Mouse (Mus musculus): ENCODE data around the gene Snx5. TPM values are rescaled to one million over a fixed set of nuclear protein-coding genes. Genes with fewer than 3 reads are reported as not detected.
A peak's percentile ranks its signal among the peaks of the same experiment; 100 is the strongest.

Gene Snx5
- 90.9 and 96.3 TPM in 2 replicates for polyA plus RNA-seq (2015; fragmentation: Nextera tagmentation; extraction: Ambion mirVana)

DNA sequence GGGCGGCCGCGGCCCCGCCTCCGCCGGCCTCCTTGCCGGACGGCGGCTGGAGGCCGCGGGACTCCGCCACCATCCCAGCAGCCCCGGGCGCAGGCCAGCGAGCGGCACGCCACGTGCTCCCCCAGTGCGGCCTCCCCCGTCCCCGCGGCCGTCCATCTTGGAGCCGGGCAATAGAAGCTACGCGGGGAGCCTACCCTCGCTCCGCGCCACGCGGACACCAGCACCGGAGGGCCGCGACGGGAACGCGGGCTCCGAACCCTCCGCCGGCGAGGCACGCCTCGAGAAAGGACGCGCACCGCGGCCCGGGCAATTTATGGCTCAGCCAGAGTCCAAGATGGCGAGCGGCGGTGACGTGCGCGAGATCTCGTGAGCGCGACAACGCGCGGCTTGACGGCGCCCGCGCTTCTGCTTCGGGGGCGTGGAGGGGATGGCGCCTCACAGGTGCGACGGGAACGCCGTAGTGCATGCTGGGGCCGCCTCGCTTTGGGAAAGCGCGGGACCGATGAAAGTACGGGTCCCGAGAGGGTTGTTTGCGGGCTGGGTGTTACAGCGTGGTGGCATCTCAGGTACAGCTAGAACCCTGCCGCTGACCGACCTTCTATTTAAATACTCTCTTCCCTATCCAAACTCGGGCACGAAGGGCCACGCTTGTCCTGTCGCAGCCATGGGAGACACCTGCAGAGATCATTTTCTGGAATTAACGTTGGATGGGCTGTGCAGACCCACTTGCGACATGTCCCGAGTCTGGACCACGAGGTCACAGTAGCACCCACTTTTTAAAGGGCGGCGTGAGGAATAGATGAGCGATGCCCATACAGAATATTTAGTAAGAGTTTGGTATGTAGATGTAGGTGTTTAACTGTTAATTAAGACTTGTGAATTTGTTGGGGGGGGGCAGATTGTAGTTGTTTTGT lies at the start of gene Snx5, which contains the start of gene Mgme1:
Gene Snx5 (minus strand): TSS at position 400 of the 914 bp plus-strand sequence.
Gene Mgme1 (plus strand): TSS at position 157 of the 914 bp plus-strand sequence.
- H3K4me1 ChIP-seq = peaks cover 63% of the 10 kb centered on the region
- peak within 1 kb of the TSS; percentile 96 for H3K9ac ChIP-seq
- H3K27me3 ChIP-seq (replicated peaks) = no peaks in the 10 kb centered on the region
- no peaks in the 10 kb centered on the region for H3K9me3 ChIP-seq
- H3K4me3 ChIP-seq = peak within 1 kb of the TSS; percentile 74
- WGBS = under 1% methylated on average over 92 of the region's 93 CpGs
- peaks cover 5% of the 10 kb centered on the region; the same call in 1 of the 2 replicates for H3K36me3 ChIP-seq
- peak within 1 kb of the TSS; percentile 89 for H3K4me2 ChIP-seq
- H3K27ac ChIP-seq (replicated peaks) = peak within 1 kb of the TSS; percentile 96
- ATAC-seq (ENCODE audit: extremely low read depth, insufficient number of reproducible peaks, low FRiP score, low TSS enrichment) = peak; percentile 90

DNA sequence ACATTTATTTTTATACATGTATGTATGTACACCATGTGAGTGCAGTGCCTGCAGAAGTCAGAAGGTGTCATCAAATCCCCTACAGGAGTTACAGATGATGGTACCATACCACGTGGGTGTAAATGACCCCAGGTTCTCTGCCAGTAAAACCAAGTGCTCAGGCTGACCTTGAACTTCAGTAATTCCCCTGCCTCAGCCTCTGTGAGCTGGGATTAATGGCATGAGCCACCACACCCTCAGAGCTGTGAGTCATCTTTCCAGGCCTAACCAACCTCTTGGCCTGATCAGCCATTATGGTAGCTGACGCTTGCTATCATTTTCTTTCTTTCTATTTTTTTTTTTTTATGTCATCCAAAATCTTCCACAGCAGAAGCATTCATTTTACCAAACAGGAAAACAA lies 40.7 kb upstream of the Snx5 start:
- ATAC-seq (ENCODE audit: extremely low read depth, insufficient number of reproducible peaks, low FRiP score, low TSS enrichment) = no peak
- Histone ChIP-seq H3K4me1 (no peaks in the 10 kb centered on the region), H3K27ac (replicated peaks) (no peak overlapping the region), H3K9me3 (no peaks in the 10 kb centered on the region), H3K9ac (no peak overlapping the region), H3K4me3 (no peak overlapping the region), H3K27me3 (replicated peaks) (no peaks in the 10 kb centered on the region), H3K36me3 (no peaks in the 10 kb centered on the region), H3K4me2 (no peak overlapping the region)
- WGBS = 75% methylated on average over 2 of the region's 2 CpGs

DNA sequence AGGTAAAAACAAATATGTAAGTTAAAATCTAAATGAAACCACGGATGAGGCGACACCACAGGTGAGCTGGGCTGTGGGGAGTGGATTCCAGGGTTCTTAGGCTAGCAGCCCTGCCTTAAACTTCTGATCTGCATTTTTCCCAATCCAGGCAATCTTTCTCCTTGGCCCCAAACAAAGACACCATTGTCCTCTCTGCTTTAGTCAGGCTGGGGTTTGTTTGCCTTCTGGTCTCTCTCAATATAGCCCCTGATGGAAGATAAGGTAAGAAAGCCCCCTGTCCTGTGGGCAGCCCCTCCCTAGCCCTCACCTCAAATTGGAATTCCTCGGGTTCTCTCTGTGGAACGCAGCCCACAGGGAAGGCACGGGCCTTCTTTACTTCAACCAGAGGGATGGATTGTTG lies 39.6 kb upstream of the Snx5 start:
- 38% methylated on average over 5 of the region's 5 CpGs for WGBS
- Histone ChIP-seq H3K27ac (replicated peaks) (no peak overlapping the region), H3K36me3 (no peaks in the 10 kb centered on the region), H3K9ac (no peak overlapping the region), H3K4me3 (no peak overlapping the region), H3K9me3 (no peaks in the 10 kb centered on the region), H3K27me3 (replicated peaks) (no peaks in the 10 kb centered on the region), H3K4me2 (no peak overlapping the region), H3K4me1 (no peaks in the 10 kb centered on the region)
- no peak for ATAC-seq (ENCODE audit: extremely low read depth, insufficient number of reproducible peaks, low FRiP score, low TSS enrichment)

DNA sequence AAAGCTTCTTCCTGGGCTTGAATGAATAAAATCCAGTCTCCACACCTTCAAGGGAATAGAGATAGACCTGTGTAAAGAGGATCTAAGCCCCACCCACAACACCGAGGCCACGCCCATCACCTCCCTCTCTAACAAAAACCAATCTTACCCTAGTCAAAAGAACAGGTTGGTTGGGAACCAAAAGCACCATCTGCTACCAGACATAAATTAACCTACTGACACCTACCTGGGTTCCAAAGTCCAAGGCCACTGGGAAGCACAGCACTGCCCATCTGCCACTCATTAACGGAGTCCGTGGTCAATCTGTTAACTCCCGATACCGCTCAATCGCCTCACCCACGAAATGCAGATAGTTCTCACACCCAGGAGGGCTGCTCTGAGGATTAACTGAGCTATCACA lies 37.9 kb upstream of the Snx5 start:
- no peaks in the 10 kb centered on the region for H3K4me1 ChIP-seq
- ATAC-seq (ENCODE audit: extremely low read depth, insufficient number of reproducible peaks, low FRiP score, low TSS enrichment) = no peak
- no peak overlapping the region for H3K4me3 ChIP-seq
- H3K9me3 ChIP-seq = no peaks in the 10 kb centered on the region
- H3K36me3 ChIP-seq = no peaks in the 10 kb centered on the region
- no peak overlapping the region for H3K9ac ChIP-seq
- H3K27ac ChIP-seq (replicated peaks) = no peak overlapping the region
- WGBS = 39% methylated on average over 8 of the region's 8 CpGs
- no peak overlapping the region for H3K4me2 ChIP-seq
- H3K27me3 ChIP-seq (replicated peaks) = no peaks in the 10 kb centered on the region

DNA sequence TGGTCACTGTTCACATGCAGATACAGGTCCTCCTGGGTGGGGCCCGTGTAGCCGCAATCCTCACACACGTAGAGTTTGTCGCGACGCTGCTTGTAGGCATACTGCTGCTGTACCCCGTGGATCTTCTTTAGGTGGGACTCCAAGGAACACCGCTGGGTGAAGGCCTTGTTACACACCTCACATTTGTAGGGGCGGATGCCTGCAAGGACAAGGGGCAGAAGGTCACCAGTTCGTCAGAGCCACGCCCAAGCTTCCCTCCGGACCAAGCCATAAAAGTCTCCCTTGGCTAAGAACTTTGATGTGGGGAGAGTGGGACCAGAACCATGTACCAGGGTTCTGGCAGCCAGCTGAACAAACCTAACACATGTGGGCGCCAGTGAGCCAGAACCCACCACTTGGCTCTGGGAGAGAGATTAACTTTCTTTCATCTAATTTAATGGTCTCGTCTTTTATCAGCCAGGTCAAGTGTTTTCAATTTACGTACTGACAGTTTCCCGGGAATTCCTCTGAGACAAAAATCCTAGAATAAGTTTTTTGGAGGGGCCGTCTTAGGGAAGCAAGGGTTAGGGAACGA lies 35.1 kb upstream of the Snx5 start:
- Histone ChIP-seq H3K4me2 (no peak overlapping the region), H3K9ac (no peak overlapping the region), H3K4me1 (no peaks in the 10 kb centered on the region), H3K27ac (replicated peaks) (no peak overlapping the region), H3K9me3 (no peaks in the 10 kb centered on the region), H3K27me3 (replicated peaks) (no peaks in the 10 kb centered on the region), H3K36me3 (no peaks in the 10 kb centered on the region), H3K4me3 (no peak overlapping the region)
- 56% methylated on average over 18 of the region's 18 CpGs for WGBS
- ATAC-seq (ENCODE audit: extremely low read depth, insufficient number of reproducible peaks, low FRiP score, low TSS enrichment) = no peak

DNA sequence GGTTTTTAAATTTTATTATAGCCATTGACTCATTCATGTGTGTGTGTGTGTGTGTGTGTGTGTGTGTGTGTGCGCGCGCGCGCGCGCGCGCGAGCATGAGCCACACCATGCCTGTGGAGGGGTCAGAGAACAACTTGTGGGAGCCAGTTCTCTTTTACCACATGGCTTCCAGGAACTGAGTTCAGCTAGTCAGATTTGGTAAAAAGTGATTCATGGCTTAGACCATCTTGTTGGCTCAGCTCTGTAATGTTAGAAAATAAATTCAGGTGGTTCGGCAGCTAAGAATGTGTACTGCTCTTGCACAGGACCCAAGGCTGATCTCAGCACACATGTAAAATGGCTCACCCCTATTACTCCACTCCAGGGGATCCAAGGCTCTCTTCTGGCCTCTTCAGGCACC lies 30.4 kb upstream of the Snx5 start:
- H3K36me3 ChIP-seq = no peaks in the 10 kb centered on the region
- no peaks in the 10 kb centered on the region for H3K9me3 ChIP-seq
- H3K4me3 ChIP-seq = no peak overlapping the region
- no peak overlapping the region for H3K4me2 ChIP-seq
- peaks cover 6% of the 10 kb centered on the region for H3K4me1 ChIP-seq
- no peak overlapping the region for H3K9ac ChIP-seq
- no peak overlapping the region for H3K27ac ChIP-seq (replicated peaks)
- no peaks in the 10 kb centered on the region for H3K27me3 ChIP-seq (replicated peaks)
- WGBS = 95% methylated on average over 11 of the region's 11 CpGs
- no peak for ATAC-seq (ENCODE audit: extremely low read depth, insufficient number of reproducible peaks, low FRiP score, low TSS enrichment)

DNA sequence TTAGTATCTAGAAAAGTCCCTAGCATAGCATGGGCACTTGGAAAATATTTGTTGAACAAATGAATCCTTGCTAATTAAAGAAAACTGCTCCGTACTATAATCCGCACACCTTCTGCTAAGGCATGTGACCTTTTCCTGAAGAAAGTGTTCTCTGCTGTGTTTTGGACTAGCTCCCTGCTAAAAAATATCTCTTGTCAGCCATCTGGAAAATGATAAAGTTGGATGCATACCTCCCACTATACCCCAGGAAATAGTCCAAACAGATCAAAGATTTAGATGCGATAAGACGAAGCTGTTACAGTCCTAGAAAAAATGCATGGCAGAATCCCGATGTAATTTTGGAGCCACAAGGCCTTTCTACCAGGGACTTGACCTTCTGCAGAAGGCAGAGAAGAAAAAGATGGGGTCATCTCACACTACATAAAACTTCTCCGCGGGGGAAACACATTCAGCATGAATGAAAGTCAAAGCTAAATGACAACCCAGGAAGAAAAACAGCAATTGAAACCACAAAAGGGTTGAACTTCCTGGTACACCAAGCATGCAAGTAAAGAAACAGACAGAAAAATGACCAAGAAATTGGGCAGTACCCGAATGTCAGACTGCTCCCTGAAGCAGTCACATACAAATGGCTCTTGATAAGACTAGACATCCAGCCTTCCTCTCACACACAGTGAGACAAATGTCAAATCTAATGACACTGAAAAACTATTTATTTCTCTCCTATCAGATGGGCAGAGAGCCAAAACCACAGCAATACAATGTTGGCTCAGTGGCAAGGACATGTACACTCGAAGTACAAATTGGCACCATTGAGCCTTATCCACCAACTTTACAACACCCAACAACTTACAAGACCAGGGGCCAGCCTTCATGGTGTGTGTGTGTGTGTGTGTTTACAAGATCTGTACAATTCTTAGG lies 29.3 kb upstream of the Snx5 start:
- ATAC-seq (ENCODE audit: extremely low read depth, insufficient number of reproducible peaks, low FRiP score, low TSS enrichment) = no peak
- peaks cover 6% of the 10 kb centered on the region for H3K4me1 ChIP-seq
- H3K9ac ChIP-seq = no peak overlapping the region
- no peaks in the 10 kb centered on the region for H3K9me3 ChIP-seq
- no peak overlapping the region for H3K27ac ChIP-seq (replicated peaks)
- no peak overlapping the region for H3K4me3 ChIP-seq
- 66% methylated on average over 9 of the region's 9 CpGs for WGBS
- H3K27me3 ChIP-seq (replicated peaks) = no peaks in the 10 kb centered on the region
- H3K4me2 ChIP-seq = no peak overlapping the region
- H3K36me3 ChIP-seq = no peaks in the 10 kb centered on the region

DNA sequence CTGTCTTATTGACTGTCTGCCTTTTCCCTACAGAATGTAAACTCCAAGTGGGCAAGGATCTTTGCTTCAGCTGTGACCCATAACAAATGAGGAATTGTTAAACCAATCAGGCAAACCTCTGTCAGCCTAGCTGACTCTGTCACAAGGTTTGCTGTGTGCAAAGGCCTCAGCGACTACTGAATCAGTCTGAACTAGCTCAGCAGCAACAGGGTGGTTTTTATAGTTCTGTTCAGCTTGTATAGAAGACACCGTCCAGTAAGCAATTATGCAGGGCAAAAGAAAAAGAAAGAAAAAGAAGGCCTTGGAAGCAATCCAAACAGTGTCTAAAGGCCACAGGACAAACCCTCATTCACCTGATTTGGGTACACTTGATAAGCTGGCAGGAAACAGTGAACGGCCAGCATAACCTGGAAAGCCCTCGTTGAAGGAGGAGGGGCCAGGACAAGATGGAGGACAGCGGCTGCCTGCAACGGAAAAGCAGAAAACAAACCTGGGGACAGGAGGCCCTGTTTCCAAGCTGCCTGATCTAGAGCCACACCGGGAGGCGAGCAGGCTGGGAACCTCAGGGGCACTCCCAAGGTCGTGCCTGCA lies 24.5 kb upstream of the Snx5 start:
- no peaks in the 10 kb centered on the region for H3K27me3 ChIP-seq (replicated peaks)
- no peak for ATAC-seq (ENCODE audit: extremely low read depth, insufficient number of reproducible peaks, low FRiP score, low TSS enrichment)
- H3K9me3 ChIP-seq = no peaks in the 10 kb centered on the region

DNA sequence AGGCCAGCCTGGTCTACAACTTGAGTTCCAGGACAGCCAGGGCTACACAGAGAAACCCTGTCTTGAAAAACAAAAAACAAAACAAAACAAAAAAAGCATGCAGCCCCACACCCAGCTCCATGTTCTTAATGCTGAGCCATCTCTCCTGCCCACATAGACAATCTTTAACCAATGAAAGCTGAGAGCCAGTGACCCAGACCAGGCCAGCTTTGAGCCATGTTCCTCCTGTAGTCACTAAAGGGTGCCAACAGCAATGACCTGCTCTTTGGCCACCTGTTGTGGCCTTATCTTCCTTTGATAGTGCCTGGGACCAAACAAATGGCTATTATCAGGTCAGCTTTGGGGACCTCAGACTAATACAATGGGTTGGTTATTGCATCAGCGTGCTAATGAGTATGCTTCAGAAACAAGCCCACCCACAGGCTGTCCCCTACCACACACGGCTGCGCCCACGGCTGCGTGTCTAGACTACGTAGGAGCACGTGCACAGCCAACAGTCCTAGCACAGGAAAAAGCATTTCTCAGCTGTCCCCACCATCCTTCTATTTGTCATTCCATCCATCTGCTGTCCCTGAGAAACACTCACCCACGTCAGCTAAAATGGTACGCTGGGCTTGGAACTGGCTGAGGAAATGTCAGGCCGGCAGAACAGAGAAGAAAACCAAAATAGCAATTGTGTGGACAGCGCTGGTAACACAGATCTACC lies 21.0 kb upstream of the Snx5 start:
- no peak overlapping the region for H3K9ac ChIP-seq
- no peaks in the 10 kb centered on the region for H3K36me3 ChIP-seq
- H3K4me1 ChIP-seq = peaks cover 6% of the 10 kb centered on the region; the same call in 1 of the 2 replicates
- 56% methylated on average over 11 of the region's 11 CpGs for WGBS
- no peak overlapping the region for H3K27ac ChIP-seq (replicated peaks)
- no peaks in the 10 kb centered on the region for H3K9me3 ChIP-seq
- no peak for ATAC-seq (ENCODE audit: extremely low read depth, insufficient number of reproducible peaks, low FRiP score, low TSS enrichment)
- no peak overlapping the region for H3K4me3 ChIP-seq
- no peak overlapping the region for H3K4me2 ChIP-seq
- no peaks in the 10 kb centered on the region for H3K27me3 ChIP-seq (replicated peaks)

More for the DNA sequence above, 24.5 kb upstream of the Snx5 start:
- peaks cover 11% of the 10 kb centered on the region for H3K4me1 ChIP-seq
- no peak overlapping the region for H3K27ac ChIP-seq (replicated peaks)
- 0 out of 2 replicates have a peak overlapping the region, but pooled peaks have one; percentile 4 for H3K9ac ChIP-seq
- H3K4me3 ChIP-seq = no peak overlapping the region
- H3K36me3 ChIP-seq = no peaks in the 10 kb centered on the region
- no peak overlapping the region for H3K4me2 ChIP-seq
- 50% methylated on average over 9 of the region's 9 CpGs for WGBS

DNA sequence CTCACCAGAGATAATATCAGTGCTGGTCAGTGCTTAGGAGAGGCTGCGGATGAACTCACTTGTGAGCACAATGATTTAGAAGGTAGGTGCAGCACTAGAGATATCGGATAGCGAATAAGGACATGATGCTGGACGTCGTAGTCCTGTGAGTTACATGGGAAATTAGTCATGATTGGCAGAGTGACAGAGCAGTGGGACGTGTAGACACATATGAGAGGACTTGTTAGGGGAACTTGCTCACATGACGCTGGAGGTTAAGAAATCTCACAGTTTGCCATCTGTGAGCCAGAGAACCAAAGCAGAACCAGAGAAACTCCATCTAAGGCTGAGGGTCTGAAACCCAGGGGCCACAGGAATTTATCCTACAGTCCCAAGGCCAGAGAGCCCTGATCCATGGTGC lies 19.6 kb upstream of the Snx5 start:
- ATAC-seq (ENCODE audit: extremely low read depth, insufficient number of reproducible peaks, low FRiP score, low TSS enrichment) = no peak
- Histone ChIP-seq H3K4me3 (no peak overlapping the region), H3K4me2 (no peak overlapping the region), H3K9me3 (no peaks in the 10 kb centered on the region), H3K4me1 (peaks cover 12% of the 10 kb centered on the region), H3K9ac (no peak overlapping the region), H3K27me3 (replicated peaks) (no peaks in the 10 kb centered on the region), H3K27ac (replicated peaks) (no peak overlapping the region), H3K36me3 (no peaks in the 10 kb centered on the region)
- WGBS = 85% methylated on average over 7 of the region's 7 CpGs
